Mouse (Mus musculus): ENCODE results near the gene Slc25a44. TPM values are rescaled to one million over a fixed set of nuclear protein-coding genes. Genes with fewer than 3 reads are reported as not detected.

Slc25a44 gene
- polyA plus RNA-seq, 1 experiment from 2014 or later = 30.4 TPM

DNA sequence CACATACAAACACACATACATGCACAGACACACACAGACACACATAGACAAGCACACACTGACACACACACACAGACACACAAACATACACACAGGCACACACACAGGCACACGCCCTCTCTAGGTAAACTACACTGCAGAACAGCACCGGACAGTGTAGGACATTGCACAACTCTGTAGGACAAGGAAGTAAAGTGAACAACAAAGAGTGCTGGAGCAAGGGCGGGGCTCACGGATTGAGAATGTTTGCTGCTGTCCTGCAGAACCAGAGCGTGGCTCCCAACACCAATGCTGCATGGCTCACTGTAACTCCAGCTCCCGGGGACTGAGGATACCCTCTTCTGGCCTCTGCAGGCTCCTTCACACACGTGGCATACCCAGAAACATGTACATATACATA, 17.9 kb upstream of the Slc25a44 start:
- H3K9me3 ChIP-seq (ENCODE audit: control insufficient read depth) = no peaks in the 10 kb centered on the region
- TF ChIP-seq CTCF (IDR thresholded peaks at IDR 0.05; ENCODE audit: low read depth) = peak; percentile 31
- peak; percentile 82 for ATAC-seq
- H3K36me3 ChIP-seq (ENCODE audit: control insufficient read depth, insufficient read depth) = peaks cover 25% of the 10 kb centered on the region; the same call in 1 of the 2 replicates
- H3K4me1 ChIP-seq (replicated peaks; ENCODE audit: control insufficient read depth, insufficient read depth, low read length) = peaks cover 24% of the 10 kb centered on the region; the same call in 1 of the 2 replicates
- no peaks in the 10 kb centered on the region for H3K27me3 ChIP-seq (replicated peaks; ENCODE audit: control insufficient read depth, insufficient read depth, low read length)
- peak overlapping the region; percentile 14; the same call in 1 of the 2 replicates for H3K4me2 ChIP-seq (replicated peaks; ENCODE audit: low read depth)
- H3K4me3 ChIP-seq (ENCODE audit: low read depth, low read length) = no peak overlapping the region
- WGBS = 37% methylated on average over 7 of the region's 7 CpGs
- H3K27ac ChIP-seq (ENCODE audit: low read depth, low read length) = peak overlapping the region; percentile 73
- no peak overlapping the region for H3K9ac ChIP-seq (ENCODE audit: low read depth, low read length)

DNA sequence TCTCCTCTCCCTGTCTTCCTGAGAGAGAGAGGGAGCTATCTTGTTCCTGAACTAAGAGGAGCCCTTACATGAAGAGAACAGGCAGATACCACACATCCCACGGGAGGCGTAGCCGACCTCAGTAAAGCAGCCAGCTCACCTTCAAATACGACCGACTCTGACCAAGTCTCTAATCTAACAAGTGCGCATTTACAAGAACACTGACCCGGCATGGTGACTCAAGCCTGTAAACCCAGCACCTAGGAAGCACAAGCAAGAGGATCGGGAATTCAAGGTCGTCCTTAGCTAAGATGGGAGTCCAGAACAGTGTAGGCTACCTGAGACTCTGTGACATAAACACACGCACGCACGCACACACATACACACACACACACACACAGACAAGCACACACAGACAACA, 17.5 kb upstream of the Slc25a44 start:
- ATAC-seq = peak; percentile 55
- WGBS = 57% methylated on average over 12 of the region's 12 CpGs
- TF ChIP-seq CTCF (IDR thresholded peaks at IDR 0.05; ENCODE audit: low read depth) = no peak
- H3K27me3 ChIP-seq (replicated peaks; ENCODE audit: control insufficient read depth, insufficient read depth, low read length) = no peaks in the 10 kb centered on the region
- H3K4me2 ChIP-seq (replicated peaks; ENCODE audit: low read depth) = peak overlapping the region; percentile 14; the same call in 1 of the 2 replicates
- no peaks in the 10 kb centered on the region for H3K9me3 ChIP-seq (ENCODE audit: control insufficient read depth)
- peak overlapping the region; percentile 73 for H3K27ac ChIP-seq (ENCODE audit: low read depth, low read length)
- peaks cover 24% of the 10 kb centered on the region; the same call in 1 of the 2 replicates for H3K4me1 ChIP-seq (replicated peaks; ENCODE audit: control insufficient read depth, insufficient read depth, low read length)
- H3K4me3 ChIP-seq (ENCODE audit: low read depth, low read length) = no peak overlapping the region
- peaks cover 29% of the 10 kb centered on the region; the same call in 1 of the 2 replicates for H3K36me3 ChIP-seq (ENCODE audit: control insufficient read depth, insufficient read depth)
- H3K9ac ChIP-seq (ENCODE audit: low read depth, low read length) = no peak overlapping the region

GRCm38 (mm10) chr3:88440500-88441381, 15.8 kb upstream of the Slc25a44 start:
- H3K9me3 ChIP-seq (ENCODE audit: control insufficient read depth) = no peaks in the 10 kb centered on the region
- H3K9ac ChIP-seq (ENCODE audit: low read depth, low read length) = peak overlapping the region; percentile 19; the same call in 1 of the 2 replicates
- peak; percentile 73 for TF ChIP-seq CTCF (IDR thresholded peaks at IDR 0.05; ENCODE audit: low read depth)
- peaks cover 16% of the 10 kb centered on the region; the same call in 1 of the 2 replicates for H3K4me1 ChIP-seq (replicated peaks; ENCODE audit: control insufficient read depth, insufficient read depth, low read length)
- peak; percentile 26 for ATAC-seq
- 18% methylated on average over 27 of the region's 27 CpGs for WGBS
- peak overlapping the region; percentile 35; the same call in 1 of the 2 replicates for H3K27ac ChIP-seq (ENCODE audit: low read depth, low read length)
- H3K27me3 ChIP-seq (replicated peaks; ENCODE audit: control insufficient read depth, insufficient read depth, low read length) = no peaks in the 10 kb centered on the region
- no peak overlapping the region for H3K4me3 ChIP-seq (ENCODE audit: low read depth, low read length)
- peak overlapping the region; percentile 45 for H3K4me2 ChIP-seq (replicated peaks; ENCODE audit: low read depth)
- H3K36me3 ChIP-seq (ENCODE audit: control insufficient read depth, insufficient read depth) = peaks cover 46% of the 10 kb centered on the region

DNA sequence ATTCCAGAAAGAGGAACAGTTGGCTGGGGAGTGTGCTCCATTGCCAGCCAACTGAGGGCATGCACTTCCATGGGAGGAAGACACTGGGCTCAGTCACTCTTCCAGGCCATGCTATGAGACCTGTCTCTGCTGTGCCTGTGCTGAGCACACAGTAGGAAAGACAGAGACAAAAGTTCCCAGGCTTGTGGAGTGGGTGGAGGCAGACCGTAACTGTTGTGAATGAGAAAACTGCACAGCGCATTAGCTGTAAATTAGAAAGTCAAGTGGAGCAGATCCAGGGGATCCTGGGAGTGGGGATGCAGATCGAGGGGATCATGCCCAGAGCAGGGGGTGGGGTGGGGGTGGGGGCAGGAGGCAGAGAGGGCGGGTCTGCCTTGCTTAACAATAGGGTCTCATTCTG, 14.6 kb upstream of the Slc25a44 start:
- H3K36me3 ChIP-seq (ENCODE audit: control insufficient read depth, insufficient read depth) = peaks cover 48% of the 10 kb centered on the region
- H3K4me2 ChIP-seq (replicated peaks; ENCODE audit: low read depth) = no peak overlapping the region
- H3K27ac ChIP-seq (ENCODE audit: low read depth, low read length) = no peak overlapping the region
- no peak for ATAC-seq
- H3K9ac ChIP-seq (ENCODE audit: low read depth, low read length) = no peak overlapping the region
- no peaks in the 10 kb centered on the region for H3K27me3 ChIP-seq (replicated peaks; ENCODE audit: control insufficient read depth, insufficient read depth, low read length)
- TF ChIP-seq CTCF (IDR thresholded peaks at IDR 0.05; ENCODE audit: low read depth) = no peak
- peaks cover 16% of the 10 kb centered on the region; the same call in 1 of the 2 replicates for H3K4me1 ChIP-seq (replicated peaks; ENCODE audit: control insufficient read depth, insufficient read depth, low read length)
- 75% methylated on average over 4 of the region's 4 CpGs for WGBS
- H3K9me3 ChIP-seq (ENCODE audit: control insufficient read depth) = no peaks in the 10 kb centered on the region
- H3K4me3 ChIP-seq (ENCODE audit: low read depth, low read length) = no peak overlapping the region

GRCm38 (mm10) chr3:88437454-88437853, 12.5 kb upstream of the Slc25a44 start:
- Histone ChIP-seq H3K27ac (ENCODE audit: low read depth, low read length) (no peak overlapping the region), H3K9ac (ENCODE audit: low read depth, low read length) (no peak overlapping the region), H3K4me2 (replicated peaks; ENCODE audit: low read depth) (peak overlapping the region; percentile 52; the same call in 1 of the 2 replicates), H3K36me3 (ENCODE audit: control insufficient read depth, insufficient read depth) (peaks cover 48% of the 10 kb centered on the region), H3K9me3 (ENCODE audit: control insufficient read depth) (no peaks in the 10 kb centered on the region), H3K27me3 (replicated peaks; ENCODE audit: control insufficient read depth, insufficient read depth, low read length) (no peaks in the 10 kb centered on the region), H3K4me3 (ENCODE audit: low read depth, low read length) (no peak overlapping the region), H3K4me1 (replicated peaks; ENCODE audit: control insufficient read depth, insufficient read depth, low read length) (peaks cover 12% of the 10 kb centered on the region; the same call in 1 of the 2 replicates)
- TF ChIP-seq CTCF (IDR thresholded peaks at IDR 0.05; ENCODE audit: low read depth) = no peak
- WGBS = 73% methylated on average over 10 of the region's 10 CpGs
- no peak for ATAC-seq

GRCm38 (mm10) chr3:88436395-88437201, 11.7 kb upstream of the Slc25a44 start:
- Histone ChIP-seq H3K27ac (ENCODE audit: low read depth, low read length) (no peak overlapping the region), H3K4me1 (replicated peaks; ENCODE audit: control insufficient read depth, insufficient read depth, low read length) (peaks cover 6% of the 10 kb centered on the region; the same call in 1 of the 2 replicates), H3K36me3 (ENCODE audit: control insufficient read depth, insufficient read depth) (peaks cover 48% of the 10 kb centered on the region), H3K27me3 (replicated peaks; ENCODE audit: control insufficient read depth, insufficient read depth, low read length) (no peaks in the 10 kb centered on the region), H3K4me2 (replicated peaks; ENCODE audit: low read depth) (peak overlapping the region; percentile 52), H3K9me3 (ENCODE audit: control insufficient read depth) (no peaks in the 10 kb centered on the region), H3K9ac (ENCODE audit: low read depth, low read length) (no peak overlapping the region), H3K4me3 (ENCODE audit: low read depth, low read length) (no peak overlapping the region)
- peak; percentile 68 for TF ChIP-seq CTCF (IDR thresholded peaks at IDR 0.05; ENCODE audit: low read depth)
- ATAC-seq = no peak
- 32% methylated on average over 29 of the region's 29 CpGs for WGBS

Measured in intestine, postnatal 0 days (tissue).